Mouse (Mus musculus): ENCODE measurements around the gene Flna.

- TF ChIP-seq POLR2A (IDR thresholded peaks at IDR 0.05; ENCODE audit: insufficient read length, low read depth) (no peak), USF1 (IDR thresholded peaks at IDR 0.05; ENCODE audit: low read depth) (no peak), E2F4 (IDR thresholded peaks at IDR 0.05; ENCODE audit: insufficient read depth) (no peak), MAX (IDR thresholded peaks at IDR 0.05; ENCODE audit: low read depth) (no peak), MYOD1 (IDR thresholded peaks at IDR 0.05; ENCODE audit: control insufficient read depth in 1 of 3, insufficient read length in 2 of 3, low read depth in 2 of 3) (no peak), REST (IDR thresholded peaks at IDR 0.05; ENCODE audit: insufficient read depth, insufficient read length) (no peak), CEBPB (IDR thresholded peaks at IDR 0.05; ENCODE audit: insufficient read depth, poor library complexity, severe bottlenecking) (no peak), MYOG (IDR thresholded peaks at IDR 0.05; ENCODE audit: control insufficient read depth in 1 of 3, insufficient read depth in 1 of 3, insufficient read length in 2 of 3, low read depth in 2 of 3) (no peak), TCF12 (IDR thresholded peaks at IDR 0.05; ENCODE audit: insufficient read depth, poor library complexity, severe bottlenecking) (no peak), POLR2AphosphoS2 (IDR thresholded peaks at IDR 0.05; ENCODE audit: insufficient read length, low read depth) (no peak), TCF3 (IDR thresholded peaks at IDR 0.05; ENCODE audit: insufficient read length, low read depth) (no peak)
Measured at GRCm38 (mm10) chrX:74243396-74243795, 6.2 kb downstream of the Flna start.
